Mouse (Mus musculus) gastrocnemius, postnatal 25 days (tissue): ENCODE data around the gene Qrsl1. TPM values are rescaled to one million over a fixed set of nuclear protein-coding genes. Genes with fewer than 3 reads are reported as not detected.
"Not testable (repeated sequence)": the region's sequence is repeated elsewhere in the genome, so short reads cannot be mapped to it uniquely, and the experiment has no call there.

ENCODE experiments used
- DNase-seq: peaks from one replicate; pipeline ENCODE4 v3.0.0; 2022
- long read RNA-seq, 2 experiments: library from polyadenylated mRNA; stranded (forward); transcript quantifications; one replicate each; pipeline ENCODE4 v2.0.0; 2021
- total RNA-seq, 2 experiments: library from RNA; stranded (reverse); gene quantifications; 1 replicate in 1 of 2; 2 replicates in 1 of 2; pipeline ENCODE4 v1.2.3; 2021

The Qrsl1 gene
- total RNA-seq = 10 to 100 TPM; 15.1 to 16.7 TPM
- long read RNA-seq, experiment 1, transcript Qrsl1-201 (11 exons, 1,981 nt) = major isoform, 15 of 20 reads
- long read RNA-seq, experiment 1, partial matches to known transcripts = 1 of 20 reads
- long read RNA-seq, experiment 1, other reads (novel, unspliced or antisense) = 4 of 20 reads
- long read RNA-seq, experiment 2, transcript Qrsl1-201 (11 exons, 1,981 nt) = major isoform, 13 of 20 reads
- long read RNA-seq, experiment 2, partial matches to known transcripts = 3 of 20 reads
- long read RNA-seq, experiment 2, other reads (novel, unspliced or antisense) = 2 of 20 reads

- DNase-seq = peak; percentile 90
Observed at GRCm38 (mm10) chr10:43901578-43902194, at the start of gene Qrsl1, which contains the start of gene Rtn4ip1. Gene Qrsl1, minus strand, starts transcription at chr10:43901745. Gene Rtn4ip1, plus strand, starts transcription at chr10:43901807.

- DNase-seq = no peak
Observed at GRCm38 (mm10) chr10:43945435-43945834, 43.9 kb upstream of the Qrsl1 start.

GRCm38 (mm10) chr10:43943736-43944135, 42.2 kb upstream of the Qrsl1 start:
- no peak for DNase-seq

- no peak for DNase-seq
Observed at GRCm38 (mm10) chr10:43939136-43939662, 37.7 kb upstream of the Qrsl1 start.

- DNase-seq = no peak
Observed at GRCm38 (mm10) chr10:43928596-43928995, 27.1 kb upstream of the Qrsl1 start.

GRCm38 (mm10) chr10:43927736-43928135, 26.2 kb upstream of the Qrsl1 start:
- DNase-seq = no peak

GRCm38 (mm10) chr10:43925776-43926175, 24.2 kb upstream of the Qrsl1 start:
- not testable (repeated sequence) for DNase-seq

- no peak for DNase-seq
Observed at GRCm38 (mm10) chr10:43923096-43923495, 21.6 kb upstream of the Qrsl1 start.

GRCm38 (mm10) chr10:43918696-43919608, 17.4 kb upstream of the Qrsl1 start:
- DNase-seq = peak; percentile 32

- DNase-seq = no peak
Observed at GRCm38 (mm10) chr10:43916737-43917136, 15.2 kb upstream of the Qrsl1 start.

- DNase-seq = no peak
Observed at GRCm38 (mm10) chr10:43916181-43916580, 14.6 kb upstream of the Qrsl1 start.

- DNase-seq = no peak
Observed at GRCm38 (mm10) chr10:43912236-43912635, 10.7 kb upstream of the Qrsl1 start.

- no peak for DNase-seq
Observed at GRCm38 (mm10) chr10:43910873-43911142, 9.3 kb upstream of the Qrsl1 start.

- no peak for DNase-seq
Observed at GRCm38 (mm10) chr10:43910032-43910872, 8.7 kb upstream of the Qrsl1 start.

GRCm38 (mm10) chr10:43904569-43904968, 3.0 kb upstream of the Qrsl1 start:
- no peak for DNase-seq

- DNase-seq = no peak
Observed at GRCm38 (mm10) chr10:43900883-43901570, 518 bp downstream of the Qrsl1 start.

- DNase-seq = no peak
Observed at GRCm38 (mm10) chr10:43898276-43898675, 3.3 kb downstream of the Qrsl1 start.

GRCm38 (mm10) chr10:43896065-43896464, 5.5 kb downstream of the Qrsl1 start:
- DNase-seq = no peak

- DNase-seq = no peak
Observed at GRCm38 (mm10) chr10:43892971-43893370, 8.6 kb downstream of the Qrsl1 start.

- DNase-seq = no peak
Observed at GRCm38 (mm10) chr10:43888976-43889375, 12.6 kb downstream of the Qrsl1 start.

GRCm38 (mm10) chr10:43887676-43888075, 13.9 kb downstream of the Qrsl1 start:
- DNase-seq = no peak
